Mouse (Mus musculus) intestine, embryonic 14.5 days (tissue): ENCODE measurements around the gene Xirp1. TPM values are rescaled to one million over a fixed set of nuclear protein-coding genes. Genes with fewer than 3 reads are reported as not detected.
"Not testable (repeated sequence)": the region's sequence is repeated elsewhere in the genome, so short reads cannot be mapped to it uniquely, and the experiment has no call there.

ENCODE experiments used
- ATAC-seq: fragments of 200-750 bp; cut with Nextera tagmentation; replicated peaks from 2 replicates; pipeline ENCODE4 v1.8.0; 2017; ENCODE audit warnings: low read depth, moderate number of reproducible peaks, moderate TSS enrichment, moderate library complexity; ENCODE audit not compliant: low FRiP score, low TSS enrichment
- DNase-seq: peaks from one replicate; pipeline ENCODE4 v3.0.0-alpha.2; 2018; ENCODE audit warnings: low spot score
- H3K27ac ChIP-seq: fragments of 300-500 bp; sonication (generic); 2 replicates; pipeline ENCODE4 v1.5.1; 2014; ENCODE audit warnings: low read depth, mild to moderate bottlenecking, control low read depth
- H3K27me3 ChIP-seq: fragments of 300-500 bp; sonication (generic); replicated peaks from 2 replicates; pipeline ENCODE4 v1.6.1; 2014; ENCODE audit warnings: low read length, control low read depth; ENCODE audit not compliant: control insufficient read depth, insufficient read depth
- H3K36me3 ChIP-seq: fragments of 300-500 bp; sonication (generic); 2 replicates; pipeline ENCODE4 v1.6.1; 2014; ENCODE audit warnings: low read length, control low read depth; ENCODE audit not compliant: control insufficient read depth, insufficient read depth
- H3K4me1 ChIP-seq: fragments of 300-500 bp; sonication (generic); replicated peaks from 2 replicates; pipeline ENCODE4 v1.6.1; 2014; ENCODE audit warnings: low read length, control low read depth, mixed read lengths; ENCODE audit not compliant: control insufficient read depth, insufficient read depth
- H3K4me2 ChIP-seq: fragments of 300-500 bp; sonication (generic); 2 replicates; pipeline ENCODE4 v1.6.1; 2014; ENCODE audit warnings: low read length
- H3K4me3 ChIP-seq: fragments of 300-500 bp; sonication (generic); 2 replicates; pipeline ENCODE4 v1.5.1; 2014; ENCODE audit warnings: low read depth, low read length, control low read depth, mixed read lengths
- H3K9ac ChIP-seq: fragments of 300-500 bp; sonication (generic); 2 replicates; pipeline ENCODE4 v1.6.1; 2014; ENCODE audit warnings: mild to moderate bottlenecking, low read length
- H3K9me3 ChIP-seq: fragments of 300-500 bp; sonication (generic); 2 replicates; pipeline ENCODE4 v1.6.1; 2016; ENCODE audit warnings: low read length, control low read depth; ENCODE audit not compliant: control insufficient read depth
- WGBS: fragments of 180-500 bp; shearing (Covaris S2); extraction: QIAGEN DNeasy Blood & Tissue Kit; methylation state at CpG from one replicate; pipeline ENCODE4 v1.1.7; 2014; 5-methylcytosine and 5-hydroxymethylcytosine counted together
- polyA plus RNA-seq: library from polyadenylated mRNA; unstranded; fragments of >200 nt; fragmentation: Nextera tagmentation; extraction: Ambion mirVana; gene quantifications from 2 replicates; pipeline ENCODE4 v1.2.1, GENCODE M21; 2014

Xirp1 gene
- polyA plus RNA-seq, 1 experiment from 2014 or later: not detected

DNA sequence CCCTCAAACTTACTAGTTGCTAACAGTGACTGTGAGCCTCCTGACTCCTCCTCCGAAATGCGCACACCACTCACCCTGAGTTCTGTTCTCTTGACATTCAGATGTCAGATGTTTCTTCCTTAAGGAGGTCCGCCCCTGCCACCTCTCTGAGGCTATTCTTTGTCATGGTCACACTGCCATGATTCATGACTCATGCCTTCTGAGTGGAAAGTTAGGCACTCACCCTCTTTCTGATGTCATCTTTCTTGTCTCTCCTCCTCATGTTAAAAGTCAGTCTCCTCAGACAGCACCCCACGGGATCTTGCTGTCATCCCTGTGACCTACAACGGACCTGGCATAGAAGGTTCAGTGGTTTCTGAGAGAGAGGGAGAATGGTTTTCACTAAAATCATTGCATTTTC is 10.6 kb downstream of the Xirp1 start:
- H3K27ac ChIP-seq: no peak overlapping the region
- no peaks in the 10 kb centered on the region for H3K9me3 ChIP-seq
- no peak for ATAC-seq
- no peak overlapping the region for H3K4me3 ChIP-seq
- peaks cover 13% of the 10 kb centered on the region for H3K4me1 ChIP-seq
- H3K9ac ChIP-seq: no peak overlapping the region
- WGBS: 79% methylated on average over 5 of the region's 5 CpGs
- H3K27me3 ChIP-seq: no peaks in the 10 kb centered on the region
- H3K36me3 ChIP-seq: no peaks in the 10 kb centered on the region
- no peak overlapping the region for H3K4me2 ChIP-seq
- no peak for DNase-seq

DNA sequence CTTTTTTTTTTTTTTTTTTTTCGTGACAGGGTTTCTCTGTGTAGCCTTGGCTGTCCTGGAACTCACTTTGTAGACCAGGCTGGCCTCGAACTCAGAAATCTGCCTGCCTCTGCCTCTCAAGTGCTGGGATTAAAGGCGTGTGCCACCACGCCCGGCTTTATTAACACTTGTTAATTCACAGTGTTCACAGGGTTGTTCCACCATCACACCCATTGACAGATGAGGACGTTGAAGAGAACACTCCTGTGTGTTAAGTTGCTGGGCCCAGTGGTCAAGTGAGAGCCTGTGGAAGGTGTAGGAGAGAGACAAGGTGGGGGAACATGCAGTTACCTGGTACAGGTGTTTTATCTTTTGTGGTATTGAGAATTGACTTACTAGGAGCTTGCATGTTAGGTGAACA is 11.2 kb downstream of the Xirp1 start:
- not testable (repeated sequence) for DNase-seq, H3K4me2 ChIP-seq, H3K27ac ChIP-seq, H3K4me3 ChIP-seq, H3K9me3 ChIP-seq, H3K27me3 ChIP-seq, H3K36me3 ChIP-seq, ATAC-seq, H3K9ac ChIP-seq
- peaks cover 13% of the 10 kb centered on the region for H3K4me1 ChIP-seq
- WGBS: 84% methylated on average over 6 of the region's 6 CpGs

DNA sequence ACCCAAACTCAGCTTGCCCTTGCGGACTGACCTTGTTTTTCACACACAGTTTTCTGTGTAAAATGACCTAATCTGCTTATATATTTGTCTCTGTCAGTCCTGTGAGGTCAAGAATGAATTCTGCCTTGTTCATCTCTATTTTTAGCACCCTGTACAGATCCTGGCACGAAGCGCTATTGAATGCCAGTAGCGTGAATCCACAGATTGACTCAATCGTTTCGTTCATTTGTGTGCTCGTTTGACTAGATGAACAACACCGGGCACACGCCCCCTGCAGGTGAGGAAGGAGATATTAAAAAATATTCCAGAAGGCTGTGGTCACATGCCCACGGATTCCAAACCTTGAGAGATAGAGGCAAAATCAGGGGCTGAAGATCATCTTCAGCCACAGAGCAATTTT is 11.9 kb downstream of the Xirp1 start:
- peak overlapping the region; percentile 76 for H3K27ac ChIP-seq
- H3K9ac ChIP-seq: 0 out of 2 replicates have a peak overlapping the region, but pooled peaks have one; percentile 13
- no peaks in the 10 kb centered on the region for H3K36me3 ChIP-seq
- H3K4me1 ChIP-seq: peaks cover 13% of the 10 kb centered on the region
- H3K27me3 ChIP-seq: no peaks in the 10 kb centered on the region
- H3K4me2 ChIP-seq: peak overlapping the region; percentile 77
- peak; percentile 40 for ATAC-seq
- DNase-seq: no peak
- peak overlapping the region; percentile 32 for H3K4me3 ChIP-seq
- WGBS: under 1% methylated on average over 10 of the region's 10 CpGs
- no peaks in the 10 kb centered on the region for H3K9me3 ChIP-seq

- DNase-seq (peak; percentile 97), ATAC-seq (peak; percentile 92)
- Histone ChIP-seq H3K4me1 (peaks cover 13% of the 10 kb centered on the region), H3K27me3 (no peaks in the 10 kb centered on the region), H3K4me3 (peak overlapping the region; percentile 32), H3K9me3 (no peaks in the 10 kb centered on the region), H3K9ac (peak overlapping the region; percentile 36; the same call in 1 of the 2 replicates), H3K36me3 (no peaks in the 10 kb centered on the region), H3K27ac (peak overlapping the region; percentile 76), H3K4me2 (peak overlapping the region; percentile 77)
- 1% methylated on average over 60 of the region's 60 CpGs for WGBS
Measured at GRCm38 (mm10) chr9:120010781-120011511, 12.5 kb downstream of the Xirp1 start.

DNA sequence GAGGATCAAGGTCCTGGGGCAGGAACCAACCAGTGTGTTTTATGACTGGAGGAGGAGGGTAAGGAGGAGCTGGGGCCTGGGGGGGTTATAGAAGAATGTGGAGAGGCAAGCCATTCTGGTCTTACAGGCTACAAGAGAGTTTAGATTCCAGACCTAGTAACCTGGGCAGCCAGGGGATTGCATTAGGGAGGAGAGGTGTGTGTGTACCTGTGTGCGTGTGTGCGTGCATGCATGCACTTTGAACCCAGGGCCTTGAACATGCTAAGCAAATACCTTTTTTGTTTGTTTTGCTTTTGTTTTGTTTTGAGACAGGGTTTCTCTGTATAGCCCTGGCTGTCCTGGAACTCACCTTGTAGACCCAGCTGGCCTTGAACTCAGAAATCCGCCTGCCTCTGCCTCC is 13.5 kb downstream of the Xirp1 start:
- DNase-seq (no peak), ATAC-seq (no peak)
- Histone ChIP-seq H3K4me3 (no peak overlapping the region), H3K4me1 (peaks cover 13% of the 10 kb centered on the region), H3K27ac (no peak overlapping the region), H3K9ac (no peak overlapping the region), H3K36me3 (no peaks in the 10 kb centered on the region), H3K4me2 (no peak overlapping the region), H3K9me3 (no peaks in the 10 kb centered on the region), H3K27me3 (no peaks in the 10 kb centered on the region)
- WGBS: 93% methylated on average over 3 of the region's 3 CpGs

- no peak for DNase-seq
- H3K36me3 ChIP-seq: no peaks in the 10 kb centered on the region
- no peak overlapping the region for H3K9ac ChIP-seq
- peaks cover 13% of the 10 kb centered on the region for H3K4me1 ChIP-seq
- no peak overlapping the region for H3K27ac ChIP-seq
- H3K4me3 ChIP-seq: no peak overlapping the region
- no peak overlapping the region for H3K4me2 ChIP-seq
- no peak for ATAC-seq
- 51% methylated on average over 7 of the region's 7 CpGs for WGBS
- H3K9me3 ChIP-seq: no peaks in the 10 kb centered on the region
- no peaks in the 10 kb centered on the region for H3K27me3 ChIP-seq
Measured at GRCm38 (mm10) chr9:120009226-120009841, 14.1 kb downstream of the Xirp1 start.

GRCm38 (mm10) chr9:120007833-120008232 is 15.6 kb downstream of the Xirp1 start:
- H3K4me1 ChIP-seq: peaks cover 13% of the 10 kb centered on the region
- 97% methylated on average over 1 of the region's 1 CpGs for WGBS
- no peak overlapping the region for H3K27ac ChIP-seq
- no peak overlapping the region for H3K4me3 ChIP-seq
- no peaks in the 10 kb centered on the region for H3K27me3 ChIP-seq
- ATAC-seq (no peak), DNase-seq (no peak)
- H3K9ac ChIP-seq: no peak overlapping the region
- no peaks in the 10 kb centered on the region for H3K36me3 ChIP-seq
- H3K4me2 ChIP-seq: no peak overlapping the region
- H3K9me3 ChIP-seq: no peaks in the 10 kb centered on the region

- Histone ChIP-seq H3K4me2 (no peak overlapping the region), H3K27ac (no peak overlapping the region), H3K4me3 (no peak overlapping the region), H3K4me1 (peaks cover 17% of the 10 kb centered on the region), H3K27me3 (no peaks in the 10 kb centered on the region), H3K9ac (no peak overlapping the region), H3K36me3 (no peaks in the 10 kb centered on the region), H3K9me3 (no peaks in the 10 kb centered on the region)
- no peak for ATAC-seq
- DNase-seq: no peak
- WGBS: 52% methylated on average over 3 of the region's 3 CpGs
Measured at GRCm38 (mm10) chr9:120005936-120006335, 17.5 kb downstream of the Xirp1 start.

DNA sequence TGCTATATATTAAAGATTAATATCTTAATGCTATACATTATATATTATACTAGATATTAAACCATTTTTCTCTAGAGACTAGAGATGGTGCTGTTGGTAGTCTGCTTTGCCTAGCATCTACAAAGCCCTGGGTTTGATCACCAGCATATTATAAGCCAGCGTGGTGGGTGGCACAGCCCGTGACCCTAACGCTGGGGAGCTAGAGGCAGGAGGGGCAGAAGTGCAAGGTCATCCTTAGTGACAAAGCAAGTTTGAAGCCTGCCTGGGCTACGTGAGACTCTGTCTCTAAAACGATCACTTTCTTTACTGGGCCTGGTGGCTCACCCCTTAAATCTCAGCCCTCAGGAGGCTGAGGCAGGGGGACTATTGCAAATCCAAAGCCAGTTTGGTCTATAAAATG is 20.5 kb downstream of the Xirp1 start:
- Histone ChIP-seq H3K4me3 (no peak overlapping the region), H3K9ac (no peak overlapping the region), H3K4me1 (peaks cover 8% of the 10 kb centered on the region), H3K36me3 (no peaks in the 10 kb centered on the region), H3K9me3 (no peaks in the 10 kb centered on the region), H3K27ac (no peak overlapping the region), H3K27me3 (no peaks in the 10 kb centered on the region), H3K4me2 (no peak overlapping the region)
- WGBS: 76% methylated on average over 5 of the region's 5 CpGs
- DNase-seq (no peak), ATAC-seq (no peak)
